Mouse (Mus musculus) ES-Bruce4 (cell line): ENCODE data around the gene Lrrc3b. TPM values are rescaled to one million over a fixed set of nuclear protein-coding genes. Genes with fewer than 3 reads are reported as not detected.

Experiments
- H3K27ac ChIP-seq: 2 replicates; pipeline ENCODE4 v1.5.1; 2012; ENCODE audit warnings: low read length, inconsistent platforms; ENCODE audit not compliant: insufficient read depth
- H3K27me3 ChIP-seq: 2 replicates; pipeline ENCODE4 v1.6.1; 2012; ENCODE audit warnings: mild to moderate bottlenecking, low read length, inconsistent platforms; ENCODE audit not compliant: control insufficient read depth, poor library complexity, insufficient read depth, severe bottlenecking
- H3K36me3 ChIP-seq: 2 replicates; pipeline ENCODE4 v1.6.1; 2012; ENCODE audit warnings: inconsistent platforms, mild to moderate bottlenecking, low read length, moderate library complexity; ENCODE audit not compliant: control insufficient read depth, poor library complexity, insufficient read depth, severe bottlenecking
- H3K4me1 ChIP-seq: one replicate; pipeline ENCODE4 v1.8.1; 2011; ENCODE audit warnings: low read length; ENCODE audit not compliant: control insufficient read depth, insufficient read depth
- H3K4me3 ChIP-seq: 2 replicates; pipeline ENCODE4 v1.5.1; 2011; ENCODE audit warnings: low read depth, mild to moderate bottlenecking, low read length
- H3K9ac ChIP-seq: 2 replicates; pipeline ENCODE4 v1.6.1; 2012; ENCODE audit warnings: low read depth, mild to moderate bottlenecking, inconsistent platforms; ENCODE audit not compliant: poor library complexity, severe bottlenecking
- H3K9me3 ChIP-seq: replicated peaks from 2 replicates; pipeline ENCODE4 v1.6.1; 2012; ENCODE audit warnings: mild to moderate bottlenecking, low read length, inconsistent platforms; ENCODE audit not compliant: control insufficient read depth, poor library complexity, insufficient read depth, severe bottlenecking
- CTCF ChIP-seq: IDR thresholded peaks from one replicate; pipeline ENCODE4 v1.8.1; 2011; ENCODE audit warnings: low read depth, low read length
- EP300 ChIP-seq: IDR thresholded peaks from 2 replicates; pipeline ENCODE4 v1.6.1; 2011; ENCODE audit warnings: low read depth, low read length; ENCODE audit not compliant: insufficient read depth
- POLR2A ChIP-seq: IDR thresholded peaks from one replicate; pipeline ENCODE4 v1.8.1; 2011; ENCODE audit warnings: low read length; ENCODE audit not compliant: insufficient read depth
- polyA plus RNA-seq: library from polyadenylated mRNA; stranded (reverse); fragments of >200 nt; gene quantifications from 2 replicates; pipeline ENCODE4 v1.2.4, GENCODE M21; 2011; ENCODE audit warnings: low read depth; ENCODE audit not compliant: missing spikeins, insufficient read depth, insufficient read length

The Lrrc3b gene
- polyA plus RNA-seq, 1 experiment: 0.42 TPM

- no peaks in the 10 kb centered on the region for H3K27me3 ChIP-seq
- no peak overlapping the region for H3K9ac ChIP-seq
- H3K9me3 ChIP-seq: no peaks in the 10 kb centered on the region
- TF ChIP-seq POLR2A (no peak), CTCF (no peak), EP300 (no peak)
- no peak overlapping the region for H3K27ac ChIP-seq
- H3K4me1 ChIP-seq: no peaks in the 10 kb centered on the region
- H3K36me3 ChIP-seq: no peaks in the 10 kb centered on the region
- no peak overlapping the region for H3K4me3 ChIP-seq
These were observed 108.6 kb downstream of the Lrrc3b start for GRCm38 (mm10) chr14:15330155-15330554.

DNA sequence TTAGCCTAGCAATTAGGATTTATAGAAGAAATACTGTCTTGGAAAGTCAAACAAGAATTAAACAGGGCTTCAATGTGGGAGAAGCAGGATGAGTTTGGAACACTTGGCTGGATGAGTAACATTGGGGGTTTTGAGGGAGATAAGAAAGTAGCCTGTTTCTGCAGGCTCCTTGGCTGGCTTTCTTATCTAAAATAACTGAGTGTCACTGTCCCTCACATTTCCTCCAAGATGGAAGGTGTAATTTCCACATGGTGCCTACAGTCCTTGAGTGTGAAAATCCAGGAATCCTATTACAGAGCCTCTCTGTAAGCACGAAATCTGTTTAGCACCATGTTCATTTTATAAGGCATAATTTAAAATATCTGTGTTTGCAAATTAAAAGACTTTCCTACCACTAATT, 112.9 kb downstream of the Lrrc3b start:
- H3K9me3 ChIP-seq: no peaks in the 10 kb centered on the region
- no peak overlapping the region for H3K9ac ChIP-seq
- no peaks in the 10 kb centered on the region for H3K36me3 ChIP-seq
- no peaks in the 10 kb centered on the region for H3K27me3 ChIP-seq
- H3K4me1 ChIP-seq: no peaks in the 10 kb centered on the region
- H3K27ac ChIP-seq: no peak overlapping the region
- H3K4me3 ChIP-seq: no peak overlapping the region
- TF ChIP-seq EP300: no peak
- TF ChIP-seq POLR2A: no peak
- TF ChIP-seq CTCF: no peak

GRCm38 (mm10) chr14:15322441-15323123, 116.2 kb downstream of the Lrrc3b start:
- no peak overlapping the region for H3K9ac ChIP-seq
- TF ChIP-seq EP300 (no peak), POLR2A (no peak), CTCF (no peak)
- no peaks in the 10 kb centered on the region for H3K9me3 ChIP-seq
- H3K4me3 ChIP-seq: no peak overlapping the region
- no peaks in the 10 kb centered on the region for H3K4me1 ChIP-seq
- H3K27me3 ChIP-seq: no peaks in the 10 kb centered on the region
- H3K27ac ChIP-seq: no peak overlapping the region
- H3K36me3 ChIP-seq: no peaks in the 10 kb centered on the region

GRCm38 (mm10) chr14:15319399-15319915, 119.3 kb downstream of the Lrrc3b start:
- no peaks in the 10 kb centered on the region for H3K36me3 ChIP-seq
- H3K27me3 ChIP-seq: no peaks in the 10 kb centered on the region; the same call in 1 of the 2 replicates
- no peak overlapping the region for H3K4me3 ChIP-seq
- no peaks in the 10 kb centered on the region for H3K4me1 ChIP-seq
- no peak overlapping the region for H3K9ac ChIP-seq
- peak overlapping the region; percentile 19; the same call in 1 of the 2 replicates for H3K27ac ChIP-seq
- TF ChIP-seq EP300 (no peak), CTCF (no peak), POLR2A (no peak)
- H3K9me3 ChIP-seq: no peaks in the 10 kb centered on the region

DNA sequence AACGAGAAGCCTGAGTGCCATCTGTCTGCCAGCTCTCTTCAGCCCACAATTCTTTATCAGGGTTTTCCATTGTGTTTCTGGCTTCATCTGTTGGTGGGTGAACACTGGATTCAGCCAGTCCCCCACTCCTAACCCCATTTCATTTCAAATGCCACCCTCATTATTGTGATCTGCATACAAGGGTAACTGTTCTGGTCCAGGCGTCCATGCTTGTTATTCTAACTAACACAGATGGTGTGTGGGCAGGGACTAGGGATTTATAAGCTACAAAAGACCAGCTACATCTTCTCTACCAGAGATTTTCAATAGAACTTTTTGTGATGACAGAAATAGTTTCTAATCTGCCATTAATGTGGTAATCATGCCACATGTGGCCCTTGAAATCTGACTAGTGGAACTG, 130.2 kb downstream of the Lrrc3b start:
- Histone ChIP-seq H3K9me3 (no peaks in the 10 kb centered on the region), H3K4me1 (no peaks in the 10 kb centered on the region), H3K27ac (no peak overlapping the region), H3K36me3 (no peaks in the 10 kb centered on the region), H3K9ac (no peak overlapping the region), H3K27me3 (no peaks in the 10 kb centered on the region), H3K4me3 (no peak overlapping the region)
- TF ChIP-seq EP300 (no peak), POLR2A (no peak), CTCF (no peak)
